Mouse (Mus musculus): ENCODE measurements at regions not wholly inside any gene's neighbourhood (a gene's known extent, or its start where the extent isn't known, plus 50 kb on each side); places are given as distances from the start of the nearest gene placed in this dataset.

GRCm38 (mm10) chr4:142447529-142447928 is 208.3 kb upstream of the Kazn start:
- dilution Hi-C loops (cut with MboI; ENCODE audit: extremely low pct_ligation_motif_present, extremely low pct_unique_long_range_greater_than_20kb, low sequenced_read_pairs) (no loop called here), in situ Hi-C loops (cut with MboI; ENCODE audit: low pct_ligation_motif_present, low pct_unique_long_range_greater_than_20kb, low sequenced_read_pairs) (no loop called here)
- Histone ChIP-seq H3K27me3 (replicated peaks) (no peaks in the 10 kb centered on the region), H3K4me3 (replicated peaks in 1 of 3; ENCODE audit: low read depth in 2 of 3, low read length in 2 of 3, poor library complexity in 1 of 3) (no peak overlapping the region), H3K9me3 (replicated peaks; ENCODE audit: low read length) (peaks cover 58% of the 10 kb centered on the region), H3K27ac (ENCODE audit: insufficient read depth, low read depth) (no peak overlapping the region), H3K4me2 (ENCODE audit: insufficient read depth, low read depth, poor library complexity, severe bottlenecking) (no peak overlapping the region), H3K9ac (ENCODE audit: insufficient read depth, low read depth) (no peak overlapping the region), H3K36me3 (replicated peaks in 1 of 2; ENCODE audit: control insufficient read depth in 1 of 2, insufficient read depth in 1 of 2, low read length in 1 of 2) (no peaks in the 10 kb centered on the region), H3K79me2 (replicated peaks; ENCODE audit: control insufficient read depth, extremely low read depth, insufficient read depth, poor library complexity, severe bottlenecking) (no peaks in the 10 kb centered on the region), H3K4me1 (ENCODE audit: control insufficient read depth in 1 of 2, insufficient read depth in 2 of 2) (no peaks in the 10 kb centered on the region)
- TF ChIP-seq E2F4 (IDR thresholded peaks at IDR 0.05; ENCODE audit: insufficient replicate concordance, low read depth, low read length) (no peak), USF2 (conservative IDR thresholded peaks at IDR 0.05; ENCODE audit: low read depth, low read length) (no peak), NELFE (IDR thresholded peaks at IDR 0.05; ENCODE audit: low read depth, low read length) (no peak), NRF1 (IDR thresholded peaks at IDR 0.05; ENCODE audit: low read depth, low read length) (no peak), ELF1 (IDR thresholded peaks at IDR 0.05; ENCODE audit: low read depth, low read length) (no peak), BHLHE40 (IDR thresholded peaks at IDR 0.05; ENCODE audit: low read depth, low read length) (no peak), IRF4 (IDR thresholded peaks at IDR 0.05; ENCODE audit: low read depth, low read length) (no peak), ETS1 (conservative IDR thresholded peaks at IDR 0.05; ENCODE audit: low read depth, low read length) (no peak), SIN3A (IDR thresholded peaks at IDR 0.05; ENCODE audit: low read length) (no peak), CHD1 (IDR thresholded peaks at IDR 0.05; ENCODE audit: low read depth, low read length) (no peak), MAZ (IDR thresholded peaks at IDR 0.05; ENCODE audit: low read depth, low read length) (no peak), MAX (IDR thresholded peaks at IDR 0.05; ENCODE audit: low read length) (no peak), MEF2A (IDR thresholded peaks at IDR 0.05; ENCODE audit: borderline replicate concordance, low read depth, low read length) (no peak), ZMIZ1 (IDR thresholded peaks at IDR 0.05; ENCODE audit: low read depth, low read length) (no peak), RAD21 (IDR thresholded peaks at IDR 0.05; ENCODE audit: low read depth, low read length) (no peak), ZKSCAN1 (IDR thresholded peaks at IDR 0.05; ENCODE audit: borderline replicate concordance, low read depth, low read length) (no peak), HCFC1 (IDR thresholded peaks at IDR 0.05; ENCODE audit: low read depth, low read length) (no peak)
- DNase-seq (ENCODE audit: extremely low read depth) = no peak

GRCm38 (mm10) chr4:142441045-142441444 is 201.8 kb upstream of the Kazn start:
- TF ChIP-seq JUND (conservative IDR thresholded peaks at IDR 0.05; ENCODE audit: low read depth, low read length) = no peak
- TF ChIP-seq POLR2AphosphoS2 (IDR thresholded peaks at IDR 0.05; ENCODE audit: low read depth, low read length) = no peak
- no peak for TF ChIP-seq RCOR1 (conservative IDR thresholded peaks at IDR 0.05; ENCODE audit: low read depth, low read length)
- no peak for TF ChIP-seq ZNF384 (IDR thresholded peaks at IDR 0.05; ENCODE audit: low read depth, low read length)
- TF ChIP-seq RAD21 (IDR thresholded peaks at IDR 0.05; ENCODE audit: low read depth, low read length) = no peak
- TF ChIP-seq MAZ (IDR thresholded peaks at IDR 0.05; ENCODE audit: low read depth, low read length) = no peak
- TF ChIP-seq CHD2 (IDR thresholded peaks at IDR 0.05; ENCODE audit: low read length) = no peak
- TF ChIP-seq MAFK (IDR thresholded peaks at IDR 0.05; ENCODE audit: insufficient replicate concordance, low read length) = no peak
- dilution Hi-C loops (cut with MboI; ENCODE audit: extremely low pct_ligation_motif_present, extremely low pct_unique_long_range_greater_than_20kb, low sequenced_read_pairs) (no loop called here), in situ Hi-C loops (cut with MboI; ENCODE audit: low pct_ligation_motif_present, low pct_unique_long_range_greater_than_20kb, low sequenced_read_pairs) (no loop called here)
- Histone ChIP-seq H3K9me3 (replicated peaks; ENCODE audit: low read length) (peaks cover 75% of the 10 kb centered on the region), H3K4me3 (replicated peaks in 1 of 3; ENCODE audit: low read depth in 2 of 3, low read length in 2 of 3, poor library complexity in 1 of 3) (no peak overlapping the region), H3K36me3 (replicated peaks in 1 of 2; ENCODE audit: control insufficient read depth in 1 of 2, insufficient read depth in 1 of 2, low read length in 1 of 2) (no peaks in the 10 kb centered on the region), H3K27ac (ENCODE audit: insufficient read depth, low read depth) (no peak overlapping the region), H3K4me1 (ENCODE audit: control insufficient read depth in 1 of 2, insufficient read depth in 2 of 2) (no peaks in the 10 kb centered on the region), H3K9ac (ENCODE audit: insufficient read depth, low read depth) (no peak overlapping the region), H3K27me3 (replicated peaks) (no peaks in the 10 kb centered on the region), H3K4me2 (ENCODE audit: insufficient read depth, low read depth, poor library complexity, severe bottlenecking) (no peak overlapping the region), H3K79me2 (replicated peaks; ENCODE audit: control insufficient read depth, extremely low read depth, insufficient read depth, poor library complexity, severe bottlenecking) (no peaks in the 10 kb centered on the region)
- DNase-seq (ENCODE audit: extremely low read depth) = no peak

All from CH12.LX (cell line).